Mouse (Mus musculus) MEL (cell line): ENCODE data around the gene Psmb7.

Experiments
- CHD1 ChIP-seq: IDR thresholded peaks from 2 replicates; pipeline ENCODE4 v1.6.1; 2012; ENCODE audit warnings: low read depth, mild to moderate bottlenecking, inconsistent platforms, low read length, improper control_type of control experiment
- CHD2 ChIP-seq: IDR thresholded peaks from 2 replicates; pipeline ENCODE4 v1.6.1; 2011; ENCODE audit warnings: low read length, improper control_type of control experiment
- CTCF ChIP-seq, 3 experiments: IDR thresholded peaks in 2 of 3; conservative IDR thresholded peaks in 1 of 3; 2 replicates each; pipeline ENCODE4 v1.5.1; 2011 to 2012; ENCODE audit warnings: low read length in 3 of 3, low read depth in 2 of 3, mild to moderate bottlenecking in 2 of 3, improper control_type of control experiment in 1 of 3, inconsistent platforms in 1 of 3, mixed read lengths in 1 of 3, moderate library complexity in 1 of 3; ENCODE audit not compliant: control insufficient read depth in 1 of 3, insufficient read depth in 1 of 3, poor library complexity in 1 of 3, severe bottlenecking in 1 of 3
- GATA1 ChIP-seq: IDR thresholded peaks from 2 replicates; pipeline ENCODE4 v1.6.1; 2011; ENCODE audit warnings: low read depth, low read length, improper control_type of control experiment
- KAT2A ChIP-seq: conservative IDR thresholded peaks from 2 replicates; pipeline ENCODE4 v1.6.1; 2012; ENCODE audit warnings: low read depth, low read length, improper control_type of control experiment, inconsistent platforms
- MAX ChIP-seq: IDR thresholded peaks from 2 replicates; pipeline ENCODE4 v1.6.1; 2011; ENCODE audit warnings: low read length, improper control_type of control experiment
- RCOR1 ChIP-seq: IDR thresholded peaks from 2 replicates; pipeline ENCODE4 v1.6.1; 2012; ENCODE audit warnings: low read depth, mild to moderate bottlenecking, inconsistent platforms, low read length, improper control_type of control experiment
- USF1 ChIP-seq: IDR thresholded peaks from 2 replicates; pipeline ENCODE4 v1.6.1; 2014; ENCODE audit warnings: low read depth, mild to moderate bottlenecking, inconsistent platforms, low read length, improper control_type of control experiment, moderate library complexity
- ZC3H11A ChIP-seq: IDR thresholded peaks from 2 replicates; pipeline ENCODE4 v1.6.1; 2012; ENCODE audit warnings: low read depth, mild to moderate bottlenecking, inconsistent platforms, low read length, improper control_type of control experiment

DNA sequence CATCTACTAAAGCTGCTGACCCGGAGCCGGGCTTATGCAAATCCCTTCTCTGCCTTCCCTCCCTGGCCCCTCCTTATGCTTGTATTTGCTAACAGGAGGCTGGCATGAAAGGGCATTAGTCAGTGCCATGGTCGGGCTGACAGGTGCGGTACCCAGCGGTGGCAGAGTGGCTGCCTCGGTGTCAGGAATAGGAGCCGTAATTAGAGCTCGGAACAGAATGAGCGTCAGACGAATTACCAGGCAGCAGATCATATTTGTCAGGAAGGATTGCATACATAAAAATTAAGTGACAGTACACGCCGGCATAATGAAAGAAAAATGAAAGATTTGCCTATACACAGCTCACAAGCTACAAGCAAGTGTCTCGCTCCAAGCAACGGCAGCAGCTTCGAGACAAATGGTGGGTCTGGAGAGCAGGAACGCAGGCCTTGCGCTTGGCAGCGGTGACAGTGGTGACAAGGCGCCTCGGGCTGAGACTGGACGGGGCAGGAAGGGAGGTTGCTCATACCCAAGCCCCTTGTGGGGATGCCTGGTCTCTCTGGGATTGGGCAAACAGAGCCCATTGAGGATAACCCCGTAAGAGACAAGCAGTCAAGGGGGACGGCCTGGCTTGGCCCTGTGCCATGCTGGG lies 71.8 kb downstream of the Psmb7 start:
- no peak for TF ChIP-seq RCOR1
- TF ChIP-seq GATA1 = no peak
- TF ChIP-seq MAX = no peak
- TF ChIP-seq CHD2 = no peak
- TF ChIP-seq ZC3H11A = no peak
- no peak for TF ChIP-seq CTCF (IDR thresholded peaks at IDR 0.05 in 2 of 3, conservative IDR thresholded peaks at IDR 0.05 in 1 of 3; ENCODE audit: control insufficient read depth in 1 of 3, insufficient read depth in 1 of 3, low read depth in 2 of 3, low read length in 3 of 3, poor library complexity in 1 of 3, severe bottlenecking in 1 of 3)
- no peak for TF ChIP-seq USF1
- no peak for TF ChIP-seq CHD1
- TF ChIP-seq KAT2A = no peak
